Mouse (Mus musculus) layer of hippocampus, adult 8-10 months (tissue): Measurements from ENCODE around the gene Dpp3. TPM values are rescaled to one million over a fixed set of nuclear protein-coding genes. Genes with fewer than 3 reads are reported as not detected.
"Not testable (repeated sequence)": the region's sequence is repeated elsewhere in the genome, so short reads cannot be mapped to it uniquely, and the experiment has no call there.

ENCODE experiments used
- DNase-seq, 2 experiments: peaks; one replicate each; pipeline ENCODE4 v3.0.0; 2022; ENCODE audit warnings: low spot score in 2 of 2
- total RNA-seq, 4 experiments: library from RNA; stranded (reverse); gene quantifications; 2 replicates each; pipeline ENCODE4 v1.2.4; 2022

Dpp3 gene
- total RNA-seq, 4 experiments from 2014 or later, result 38.9 to 41.3 (median 39.7) TPM

- no peak for DNase-seq
Measured at GRCm38 (mm10) chr19:4896780-4897520, 31.1 kb downstream of the Dpp3 start.

GRCm38 (mm10) chr19:4891798-4892197 lies 36.3 kb downstream of the Dpp3 start:
- no peak for DNase-seq

GRCm38 (mm10) chr19:4889791-4890190 lies 38.3 kb downstream of the Dpp3 start:
- no peak for DNase-seq

- no peak for DNase-seq
Measured at GRCm38 (mm10) chr19:4883961-4884360, 44.1 kb downstream of the Dpp3 start.

- DNase-seq, result no peak
Measured at GRCm38 (mm10) chr19:4879324-4879703, 48.8 kb downstream of the Dpp3 start.

- DNase-seq, result peak; percentile 94 to 95
Measured at GRCm38 (mm10) chr19:4878405-4879323, 49.4 kb downstream of the Dpp3 start, which contains the start of gene Zdhhc24. Gene Zdhhc24 (plus strand): TSS chr19:4878668.

GRCm38 (mm10) chr19:4877785-4878184 lies 50.3 kb downstream of the Dpp3 start, which contains the start of gene Actn3:
Gene Actn3 (minus strand): TSS chr19:4877909.
- no peak for DNase-seq

- no peak for DNase-seq
Measured at GRCm38 (mm10) chr19:4876755-4877154, 51.3 kb downstream of the Dpp3 start.

GRCm38 (mm10) chr19:4876241-4876640 lies 51.8 kb downstream of the Dpp3 start:
- DNase-seq, result no peak

- not testable (repeated sequence) for DNase-seq
Measured at GRCm38 (mm10) chr19:4874613-4875012, 53.5 kb downstream of the Dpp3 start.

- DNase-seq, result no peak
Measured at GRCm38 (mm10) chr19:4865147-4865546, 62.9 kb downstream of the Dpp3 start.

- DNase-seq, result no peak
Measured at GRCm38 (mm10) chr19:4863048-4863447, 65.0 kb downstream of the Dpp3 start.

- no peak for DNase-seq
Measured at GRCm38 (mm10) chr19:4859081-4859480, 69.0 kb downstream of the Dpp3 start.

Other genes starting within 250 kb of the Dpp3 start
- 1 to 10 TPM; 1.2 to 2.0 (median 1.8) TPM for gene Gm960, start 229.6 kb downstream of the Dpp3 start, total RNA-seq
- 100 to 1,000 TPM; 475 to 555 (median 513) TPM for gene Sptbn2, start 217.1 kb downstream of the Dpp3 start, total RNA-seq
- gene Rbm4b, start 171.8 kb downstream of the Dpp3 start, total RNA-seq, result 10 to 100 TPM; 14.6 to 20.0 (median 17.2) TPM
- gene Rbm4, start 134.4 kb downstream of the Dpp3 start, total RNA-seq, result 10 to 100 TPM; 79.4 to 87.1 (median 84.8) TPM
- 10 to 100 TPM; 22.5 to 29.2 (median 26.0) TPM for gene Gm21992, start 116.7 kb downstream of the Dpp3 start, total RNA-seq
- gene Rbm14, start 116.7 kb downstream of the Dpp3 start, total RNA-seq, result 10 to 100 TPM; 45.5 to 60.9 (median 54.8) TPM
- 10 to 100 TPM; 30.9 to 44.4 (median 38.5) TPM for gene Ccs, start 89.0 kb downstream of the Dpp3 start, total RNA-seq
- 1 to 10 TPM; 2.1 to 2.8 (median 2.4) TPM for gene Ccdc87, start 88.9 kb downstream of the Dpp3 start, total RNA-seq
- gene Ctsf, start 73.2 kb downstream of the Dpp3 start, total RNA-seq, result 100 to 1,000 TPM; 110 to 126 (median 119) TPM
- gene Actn3, start 50.4 kb downstream of the Dpp3 start, total RNA-seq, result 1 to 10 TPM in 3 of 4 experiments, under 1 TPM in 1; 0.74 to 1.4 (median 1.1) TPM
- gene Zdhhc24, start 49.6 kb downstream of the Dpp3 start, total RNA-seq, result 10 to 100 TPM; 25.1 to 32.1 (median 25.6) TPM
- gene Bbs1, start 21.7 kb downstream of the Dpp3 start, total RNA-seq, result 10 to 100 TPM; 32.7 to 45.2 (median 39.3) TPM
- 10 to 100 TPM; 25.5 to 31.6 (median 28.9) TPM for gene Peli3, start 14.8 kb upstream of the Dpp3 start, total RNA-seq
- gene Mrpl11, start 33.9 kb upstream of the Dpp3 start, total RNA-seq, result 10 to 100 TPM; 51.9 to 62.5 (median 56.4) TPM
- gene Npas4, start 62.0 kb upstream of the Dpp3 start, total RNA-seq, result 10 to 100 TPM in 2 of 4 experiments, 1 to 10 TPM in 2; 4.0 to 10.8 (median 8.3) TPM
- 10 to 100 TPM; 12.3 to 19.8 (median 16.3) TPM for gene Slc29a2, start 95.6 kb upstream of the Dpp3 start, total RNA-seq
- gene B4gat1, start 110.5 kb upstream of the Dpp3 start, total RNA-seq, result 100 to 1,000 TPM; 107 to 119 (median 111) TPM
- gene AC124502.3, start 110.6 kb upstream of the Dpp3 start, total RNA-seq, result 1 to 10 TPM; 4.4 to 10.0 (median 6.3) TPM
- 10 to 100 TPM; 18.3 to 24.6 (median 20.6) TPM for gene Brms1, start 113.1 kb upstream of the Dpp3 start, total RNA-seq
- 100 to 1,000 TPM in 1 of 4 experiments, 10 to 100 TPM in 3; 89.3 to 115 (median 96.8) TPM for gene Rin1, start 122.2 kb upstream of the Dpp3 start, total RNA-seq
- gene Cd248, start 139.8 kb upstream of the Dpp3 start, total RNA-seq, result 1 to 10 TPM; 3.7 to 5.6 (median 4.4) TPM
- gene Tmem151a, start 157.2 kb upstream of the Dpp3 start, total RNA-seq, result 100 to 1,000 TPM; 104 to 117 (median 106) TPM
- gene Yif1a, start 160.3 kb upstream of the Dpp3 start, total RNA-seq, result 10 to 100 TPM; 21.4 to 29.8 (median 25.9) TPM
- gene Cnih2, start 170.2 kb upstream of the Dpp3 start, total RNA-seq, result 100 to 1,000 TPM; 417 to 436 (median 422) TPM
- 100 to 1,000 TPM; 154 to 165 (median 160) TPM for gene Rab1b, start 178.8 kb upstream of the Dpp3 start, total RNA-seq
- 100 to 1,000 TPM; 215 to 240 (median 227) TPM for gene Klc2, start 190.3 kb upstream of the Dpp3 start, total RNA-seq